11 mouse cellular contexts compared by ENCODE assay signal in genomic region chr12:110504145-110504490, GRCm38 (mm10). TPM values are rescaled to one million over a fixed set of nuclear protein-coding genes. Genes with fewer than 3 reads are reported as not detected.
DNase-seq lines count a peak whose midpoint lies in the region; ATAC-seq and TF ChIP-seq lines count a peak whose summit lies in the region.
"Had no signal": no experiment of that assay in that cellular context is flagged by ENCODE, and none has a peak within 500 bp of the region (broad histone marks: within the 10 kb centered on the region; RNA-seq: fewer than 3 reads in every experiment).

No protein-coding gene starts in this region.

- no peak for TF ChIP-seq POLR2A in ES-Bruce4 (IDR thresholded peaks at IDR 0.05; ENCODE audit: insufficient read depth, low read length)

- no peaks in the 10 kb centered on the region for H3K27me3 ChIP-seq in heart, embryonic 11.5 days (ENCODE audit: control insufficient read depth, insufficient read depth, low read length)
- H3K27me3 ChIP-seq in ES-Bruce4 (ENCODE audit: control insufficient read depth, insufficient read depth, low read length, poor library complexity, severe bottlenecking), result no peaks in the 10 kb centered on the region
- H3K27me3 ChIP-seq in intestine, embryonic 16.5 days (replicated peaks; ENCODE audit: control insufficient read depth, insufficient read depth, low read length), result no peaks in the 10 kb centered on the region
- H3K27me3 ChIP-seq: liver, embryonic 15.5 days had no signal

- 0 out of 2 replicates have a peak overlapping the region, but pooled peaks have one; percentile 17 for H3K9ac ChIP-seq in heart, embryonic 11.5 days (ENCODE audit: low read depth, low read length)
- H3K9ac ChIP-seq in ES-Bruce4 (ENCODE audit: low read depth, poor library complexity, severe bottlenecking), result peak overlapping the region; percentile 9
- H3K9ac ChIP-seq in intestine, embryonic 16.5 days (ENCODE audit: low read depth, low read length), result peak overlapping the region; percentile 36; the same call in 1 of the 2 replicates
- H3K9ac ChIP-seq: liver, embryonic 15.5 days had no signal

- no peak for TF ChIP-seq CTCF in ES-Bruce4 (IDR thresholded peaks at IDR 0.05; ENCODE audit: low read depth, low read length)

- H3K9me3 ChIP-seq in heart, embryonic 11.5 days (replicated peaks; ENCODE audit: control insufficient read depth, low read length), result no peaks in the 10 kb centered on the region
- no peaks in the 10 kb centered on the region for H3K9me3 ChIP-seq in ES-Bruce4 (replicated peaks; ENCODE audit: control insufficient read depth, insufficient read depth, low read length, poor library complexity, severe bottlenecking)
- no peaks in the 10 kb centered on the region for H3K9me3 ChIP-seq in intestine, embryonic 16.5 days (ENCODE audit: control insufficient read depth, low read length)
- H3K9me3 ChIP-seq: liver, embryonic 15.5 days had no signal

- 61% methylated on average over 9 of the region's 9 CpGs for WGBS in heart, embryonic 11.5 days (ENCODE audit: insufficient replicate concordance)
- WGBS in intestine, embryonic 16.5 days, result 57% methylated on average over 9 of the region's 9 CpGs

- no peak for DNase-seq in heart, adult 18-20 months
- DNase-seq in kidney, postnatal 10 days, result peak; percentile 24
- no peak for DNase-seq in kidney, adult 18-20 months
- DNase-seq in embryo, embryonic 11 days, result no peak
- no peak for DNase-seq in right cerebral cortex, postnatal 14 days
- DNase-seq: cerebellum, adult 18-20 months; right cerebral cortex, postnatal 25 days had no signal

- H3K4me2 ChIP-seq in heart, embryonic 11.5 days, result peak overlapping the region; percentile 20; the same call in 1 of the 2 replicates
- H3K4me2 ChIP-seq in intestine, embryonic 16.5 days (ENCODE audit: low read depth, low read length), result no peak overlapping the region
- H3K4me2 ChIP-seq: liver, embryonic 15.5 days had no signal

- no peak for ATAC-seq in heart, embryonic 11.5 days (replicated peaks; ENCODE audit: insufficient number of reproducible peaks, low FRiP score, low TSS enrichment)
- ATAC-seq in intestine, embryonic 16.5 days, result no peak

- no peaks in the 10 kb centered on the region for H3K36me3 ChIP-seq in heart, embryonic 11.5 days (ENCODE audit: control insufficient read depth, insufficient read depth, low read length)
- H3K36me3 ChIP-seq in ES-Bruce4 (ENCODE audit: control insufficient read depth, insufficient read depth, low read length, poor library complexity, severe bottlenecking), result no peaks in the 10 kb centered on the region
- no peaks in the 10 kb centered on the region for H3K36me3 ChIP-seq in intestine, embryonic 16.5 days (ENCODE audit: control insufficient read depth, insufficient read depth, low read length)
- H3K36me3 ChIP-seq: liver, embryonic 15.5 days had no signal

- no peak for TF ChIP-seq EP300 in ES-Bruce4 (IDR thresholded peaks at IDR 0.05; ENCODE audit: insufficient read depth, low read depth, low read length)

- no peak overlapping the region for H3K4me3 ChIP-seq in heart, embryonic 11.5 days (ENCODE audit: low read depth, low read length)
- no peak overlapping the region for H3K4me3 ChIP-seq in ES-Bruce4 (ENCODE audit: low read depth, low read length)
- H3K4me3 ChIP-seq in intestine, embryonic 16.5 days (ENCODE audit: low read length), result no peak overlapping the region
- H3K4me3 ChIP-seq: liver, embryonic 15.5 days had no signal

- H3K4me1 ChIP-seq in heart, embryonic 11.5 days (ENCODE audit: control insufficient read depth, insufficient read depth, low read length), result peaks cover 60% of the 10 kb centered on the region
- peaks cover 25% of the 10 kb centered on the region for H3K4me1 ChIP-seq in ES-Bruce4 (ENCODE audit: control insufficient read depth, insufficient read depth, low read length)
- peaks cover 50% of the 10 kb centered on the region for H3K4me1 ChIP-seq in intestine, embryonic 16.5 days (ENCODE audit: control insufficient read depth, insufficient read depth, low read length)

- peak overlapping the region; percentile 52 for H3K27ac ChIP-seq in heart, embryonic 11.5 days (ENCODE audit: low read depth, low read length)
- peak overlapping the region; percentile 92 for H3K27ac ChIP-seq in ES-Bruce4 (ENCODE audit: insufficient read depth, low read length)
- peak overlapping the region; percentile 54; the same call in 1 of the 2 replicates for H3K27ac ChIP-seq in intestine, embryonic 16.5 days (ENCODE audit: low read length)

RNA-seq across cellular contexts. Expression of gene Ppp2r5c, which starts 57.2 kb away (rescaled TPM):
- 137 and 139 TPM in 2 replicates for polyA plus RNA-seq in heart, embryonic 11.5 days (2014; fragmentation: Nextera tagmentation; extraction: Ambion mirVana)
- 10 to 100 TPM; 91.7 to 91.9 TPM for total RNA-seq in heart, adult 18-20 months (2021)
- polyA plus RNA-seq in ES-Bruce4 (2011; ENCODE audit: insufficient read depth, insufficient read length, low read depth, missing spikeins), result 223 and 224 TPM in 2 replicates
- polyA plus RNA-seq in intestine, embryonic 16.5 days (2015; fragmentation: Nextera tagmentation; extraction: Ambion mirVana), result 129 and 133 TPM in 2 replicates
